Mouse (Mus musculus) forebrain, embryonic 11.5 days (tissue): ENCODE data around the gene Nuak1. TPM values are rescaled to one million over a fixed set of nuclear protein-coding genes. Genes with fewer than 3 reads are reported as not detected.

Experiments
- ATAC-seq: fragments of 200-750 bp; cut with Nextera tagmentation; replicated peaks from 2 replicates; pipeline ENCODE4 v1.8.0; 2017; ENCODE audit warnings: moderate TSS enrichment; ENCODE audit not compliant: low FRiP score
- DNase-seq: peaks from one replicate; pipeline ENCODE4 v3.0.0-alpha.2; 2017; ENCODE audit warnings: low spot score
- H3K27ac ChIP-seq: fragments of 300-500 bp; sonication (generic); 2 replicates; pipeline ENCODE4 v1.5.1; 2014; ENCODE audit warnings: low read depth, low read length
- H3K27me3 ChIP-seq: fragments of 300-500 bp; sonication (generic); 2 replicates; pipeline ENCODE4 v1.6.1; 2014; ENCODE audit warnings: mild to moderate bottlenecking, low read length, mixed read lengths; ENCODE audit not compliant: control insufficient read depth, insufficient read depth
- H3K36me3 ChIP-seq: fragments of 300-500 bp; sonication (generic); 2 replicates; pipeline ENCODE4 v1.6.1; 2014; ENCODE audit warnings: mild to moderate bottlenecking, low read length, moderate library complexity, mixed read lengths; ENCODE audit not compliant: control insufficient read depth, insufficient read depth
- H3K4me1 ChIP-seq: fragments of 300-500 bp; sonication (generic); replicated peaks from 2 replicates; pipeline ENCODE4 v1.6.1; 2014; ENCODE audit warnings: low read length, mixed read lengths; ENCODE audit not compliant: control insufficient read depth, insufficient read depth
- H3K4me2 ChIP-seq: fragments of 300-500 bp; sonication (generic); 2 replicates; pipeline ENCODE4 v1.6.1; 2014; ENCODE audit warnings: low read depth, mild to moderate bottlenecking, low read length, moderate library complexity, mixed read lengths; ENCODE audit not compliant: severe bottlenecking
- H3K4me3 ChIP-seq: fragments of 300-500 bp; sonication (generic); 2 replicates; pipeline ENCODE4 v1.5.1; 2014; ENCODE audit warnings: low read depth, low read length
- H3K9ac ChIP-seq: fragments of 300-500 bp; sonication (generic); 2 replicates; pipeline ENCODE4 v1.6.1; 2014; ENCODE audit warnings: low read length
- H3K9me3 ChIP-seq: fragments of 300-500 bp; sonication (generic); 2 replicates; pipeline ENCODE4 v1.6.1; 2016; ENCODE audit warnings: low read length, mixed read lengths; ENCODE audit not compliant: control insufficient read depth
- WGBS: fragments of 180-500 bp; shearing (Covaris S2); extraction: QIAGEN DNeasy Blood & Tissue Kit; methylation state at CpG from one replicate; pipeline ENCODE4 v1.1.7; 2014; 5-methylcytosine and 5-hydroxymethylcytosine counted together
- polyA plus RNA-seq: library from polyadenylated mRNA; unstranded; fragments of >200 nt; fragmentation: Nextera tagmentation; extraction: Ambion mirVana; gene quantifications from 2 replicates; pipeline ENCODE4 v1.2.1, GENCODE M21; 2014

Nuak1 gene
- polyA plus RNA-seq, 1 experiment from 2014 or later: 2.9 TPM

- H3K4me3 ChIP-seq: no peak overlapping the region
- peak overlapping the region; percentile 20; the same call in 1 of the 2 replicates for H3K27ac ChIP-seq
Observed at GRCm38 (mm10) chr10:84387338-84387737, 53.1 kb downstream of the Nuak1 start.

GRCm38 (mm10) chr10:84386625-84387242 lies 53.7 kb downstream of the Nuak1 start:
- DNase-seq (peak; percentile 44), ATAC-seq (no peak)
- Histone ChIP-seq H3K4me2 (no peak overlapping the region), H3K27ac (peak overlapping the region; percentile 20; the same call in 1 of the 2 replicates), H3K36me3 (no peaks in the 10 kb centered on the region), H3K4me3 (no peak overlapping the region), H3K4me1 (peaks cover 35% of the 10 kb centered on the region), H3K27me3 (no peaks in the 10 kb centered on the region), H3K9ac (no peak overlapping the region), H3K9me3 (no peaks in the 10 kb centered on the region)
- WGBS: 60% methylated on average over 13 of the region's 13 CpGs

More at GRCm38 (mm10) chr10:84387338-84387737, 53.1 kb downstream of the Nuak1 start:
- DNase-seq (peak; percentile 50), ATAC-seq (no peak)
- no peaks in the 10 kb centered on the region for H3K27me3 ChIP-seq
- no peak overlapping the region for H3K4me2 ChIP-seq
- WGBS: 63% methylated on average over 4 of the region's 4 CpGs
- no peaks in the 10 kb centered on the region for H3K9me3 ChIP-seq
- no peaks in the 10 kb centered on the region for H3K36me3 ChIP-seq
- H3K4me1 ChIP-seq: peaks cover 36% of the 10 kb centered on the region
- no peak overlapping the region for H3K9ac ChIP-seq

GRCm38 (mm10) chr10:84386214-84386613 lies 54.2 kb downstream of the Nuak1 start:
- Histone ChIP-seq H3K27me3 (no peaks in the 10 kb centered on the region), H3K9ac (no peak overlapping the region), H3K4me2 (no peak overlapping the region), H3K36me3 (no peaks in the 10 kb centered on the region), H3K9me3 (no peaks in the 10 kb centered on the region), H3K4me1 (peaks cover 35% of the 10 kb centered on the region), H3K4me3 (no peak overlapping the region), H3K27ac (no peak overlapping the region)
- ATAC-seq: no peak
- WGBS: 64% methylated on average over 3 of the region's 3 CpGs
- DNase-seq: no peak

GRCm38 (mm10) chr10:84384761-84385160 lies 55.6 kb downstream of the Nuak1 start:
- Histone ChIP-seq H3K36me3 (no peaks in the 10 kb centered on the region), H3K9ac (no peak overlapping the region), H3K9me3 (no peaks in the 10 kb centered on the region), H3K27ac (no peak overlapping the region), H3K4me2 (no peak overlapping the region), H3K4me3 (no peak overlapping the region), H3K27me3 (no peaks in the 10 kb centered on the region), H3K4me1 (peaks cover 34% of the 10 kb centered on the region)
- DNase-seq: peak; percentile 9
- 84% methylated on average over 9 of the region's 9 CpGs for WGBS
- no peak for ATAC-seq

- Histone ChIP-seq H3K9ac (peak overlapping the region; percentile 30), H3K27me3 (no peaks in the 10 kb centered on the region), H3K36me3 (no peaks in the 10 kb centered on the region), H3K4me3 (no peak overlapping the region), H3K4me2 (peak overlapping the region; percentile 18; the same call in 1 of the 2 replicates), H3K9me3 (no peaks in the 10 kb centered on the region), H3K27ac (peak overlapping the region; percentile 80), H3K4me1 (peaks cover 23% of the 10 kb centered on the region)
- peak; percentile 72 for DNase-seq
- WGBS: 20% methylated on average over 17 of the region's 17 CpGs
- ATAC-seq: peak; percentile 90
Observed at GRCm38 (mm10) chr10:84382900-84383883, 57.2 kb downstream of the Nuak1 start.

GRCm38 (mm10) chr10:84381276-84381798 lies 59.1 kb downstream of the Nuak1 start:
- no peaks in the 10 kb centered on the region for H3K36me3 ChIP-seq
- H3K27ac ChIP-seq: no peak overlapping the region
- no peaks in the 10 kb centered on the region for H3K9me3 ChIP-seq
- no peak overlapping the region for H3K4me2 ChIP-seq
- no peak overlapping the region for H3K9ac ChIP-seq
- H3K4me3 ChIP-seq: no peak overlapping the region
- peaks cover 14% of the 10 kb centered on the region; the same call in 1 of the 2 replicates for H3K4me1 ChIP-seq
- DNase-seq: no peak
- H3K27me3 ChIP-seq: no peaks in the 10 kb centered on the region
- WGBS: 89% methylated on average over 2 of the region's 2 CpGs
- no peak for ATAC-seq

GRCm38 (mm10) chr10:84379366-84379765 lies 61.0 kb downstream of the Nuak1 start:
- ATAC-seq (no peak), DNase-seq (no peak)
- H3K4me2 ChIP-seq: no peak overlapping the region
- H3K27me3 ChIP-seq: no peaks in the 10 kb centered on the region
- H3K4me3 ChIP-seq: no peak overlapping the region
- no peaks in the 10 kb centered on the region; the same call in 1 of the 2 replicates for H3K36me3 ChIP-seq
- H3K27ac ChIP-seq: no peak overlapping the region
- no peak overlapping the region for H3K9ac ChIP-seq
- peaks cover 12% of the 10 kb centered on the region; the same call in 1 of the 2 replicates for H3K4me1 ChIP-seq
- WGBS: 84% methylated on average over 1 of the region's 1 CpGs
- no peaks in the 10 kb centered on the region for H3K9me3 ChIP-seq

GRCm38 (mm10) chr10:84377956-84378355 lies 62.4 kb downstream of the Nuak1 start:
- no peaks in the 10 kb centered on the region for H3K27me3 ChIP-seq
- DNase-seq (no peak), ATAC-seq (no peak)
- no peak overlapping the region for H3K9ac ChIP-seq
- H3K9me3 ChIP-seq: no peaks in the 10 kb centered on the region
- H3K4me1 ChIP-seq: peaks cover 2% of the 10 kb centered on the region; the same call in 1 of the 2 replicates
- no peak overlapping the region for H3K4me2 ChIP-seq
- 94% methylated on average over 11 of the region's 11 CpGs for WGBS
- no peak overlapping the region for H3K27ac ChIP-seq
- no peak overlapping the region for H3K4me3 ChIP-seq
- H3K36me3 ChIP-seq: no peaks in the 10 kb centered on the region; the same call in 1 of the 2 replicates
